Mouse (Mus musculus) lung, adult 2 months (tissue): ENCODE results near the gene Dtymk. TPM values are rescaled to one million over a fixed set of nuclear protein-coding genes. Genes with fewer than 3 reads are reported as not detected.
"Not testable (repeated sequence)": the region's sequence is repeated elsewhere in the genome, so short reads cannot be mapped to it uniquely, and the experiment has no call there.

Experiments used
- DNase-seq: peaks from one replicate; pipeline ENCODE4 v3.0.0; 2022
- H3K4me1 ChIP-seq: fragments of 200-500 bp; 2 replicates; pipeline ENCODE4 v1.6.1; 2011; ENCODE audit warnings: low read length; ENCODE audit not compliant: control insufficient read depth, insufficient read depth
- H3K4me3 ChIP-seq: fragments of 200-500 bp; replicated peaks from 2 replicates; pipeline ENCODE3; 2011; ENCODE audit warnings: low read depth, mild to moderate bottlenecking, control low read depth, low read length; ENCODE audit errors: extremely low read depth
- CTCF ChIP-seq: fragments of 200-500 bp; IDR thresholded peaks from 2 replicates; pipeline ENCODE4 v1.5.1; 2011; ENCODE audit warnings: mild to moderate bottlenecking, low read length, control low read depth; ENCODE audit not compliant: insufficient read depth
- POLR2A ChIP-seq: fragments of 200-500 bp; IDR thresholded peaks from 2 replicates; pipeline ENCODE4 v1.6.1; 2011; ENCODE audit warnings: low read depth, mild to moderate bottlenecking, control low read depth, low read length, borderline replicate concordance; ENCODE audit errors: extremely low read depth
- WGBS: fragments of 180-500 bp; shearing (Covaris S2); methylation state at CpG from one replicate; pipeline ENCODE4 v1.1.7; 2018; 5-methylcytosine and 5-hydroxymethylcytosine counted together
- polyA plus RNA-seq: library from polyadenylated mRNA; depleted of rRNA; stranded (reverse); fragments of >200 nt; gene quantifications from 2 replicates; pipeline ENCODE4 v1.2.3, GENCODE M21; 2012

Dtymk gene
- polyA plus RNA-seq, 1 experiment: 29.1 TPM

DNA sequence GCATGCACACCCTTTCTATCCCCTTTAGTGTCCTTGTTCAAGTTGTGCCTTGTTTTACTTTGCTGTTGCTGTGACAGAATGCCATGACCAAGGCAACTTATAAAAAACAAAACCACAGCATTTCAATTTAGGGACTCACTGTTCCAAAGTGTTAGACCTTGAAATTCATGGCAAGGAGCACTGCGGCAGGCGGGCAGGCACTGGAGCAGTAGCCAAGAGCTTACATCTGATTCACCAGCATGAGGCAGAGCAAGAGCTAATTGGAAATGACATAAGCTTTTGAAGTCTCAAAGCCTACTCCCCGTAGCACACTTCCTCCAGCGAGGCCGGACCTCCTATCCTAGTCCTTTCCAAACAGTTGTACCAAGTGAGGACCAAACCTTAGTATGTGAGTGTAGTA lies 25.0 kb downstream of the Dtymk start:
- H3K4me1 ChIP-seq: no peaks in the 10 kb centered on the region
- WGBS: 96% methylated on average over 5 of the region's 5 CpGs
- no peak overlapping the region for H3K4me3 ChIP-seq
- DNase-seq: no peak
- TF ChIP-seq CTCF (no peak), POLR2A (no peak)

DNA sequence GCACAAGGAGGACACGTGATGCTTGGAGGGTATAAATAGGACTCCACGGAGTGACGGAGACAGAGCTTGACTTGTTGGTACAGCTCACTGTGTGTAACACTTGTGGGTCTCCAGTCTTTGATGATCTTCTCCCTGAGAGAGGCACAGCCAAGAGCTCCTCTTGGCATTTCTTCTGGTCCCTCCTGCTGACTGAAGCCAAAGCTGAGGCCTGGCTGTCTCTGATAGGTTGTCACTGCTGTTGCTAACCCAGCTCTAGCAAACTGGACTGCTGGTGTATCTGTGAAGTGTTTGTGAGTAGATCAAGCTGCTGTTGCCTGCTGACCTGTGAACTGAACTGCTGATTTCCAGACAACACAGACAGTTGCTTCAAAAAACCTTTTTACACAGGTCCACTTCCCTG lies 31.8 kb downstream of the Dtymk start:
- peak; percentile 9 for DNase-seq
- Histone ChIP-seq H3K4me3 (no peak overlapping the region), H3K4me1 (no peaks in the 10 kb centered on the region)
- WGBS: 75% methylated on average over 3 of the region's 3 CpGs
- no peak for TF ChIP-seq POLR2A
- no peak for TF ChIP-seq CTCF

DNA sequence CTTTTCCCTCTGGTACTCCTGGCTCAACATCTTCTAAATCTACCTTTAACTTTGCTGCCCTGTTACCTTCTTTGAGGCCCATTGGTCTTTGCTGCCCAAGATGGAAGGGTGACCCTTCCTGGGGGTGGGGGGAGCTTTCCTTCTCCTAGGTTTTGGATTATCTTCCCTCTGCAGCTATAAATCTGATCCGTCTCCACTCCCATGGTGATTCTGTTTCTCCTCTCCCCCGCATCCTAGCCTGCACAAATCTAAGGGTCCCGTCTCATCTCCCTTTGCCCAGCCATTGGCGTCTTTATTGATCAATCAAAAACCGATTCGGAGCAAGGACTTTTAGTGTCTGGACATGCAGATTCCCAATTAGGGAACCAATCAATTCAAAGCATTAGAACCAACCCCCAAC lies 34.1 kb downstream of the Dtymk start:
- Histone ChIP-seq H3K4me3 (no peak overlapping the region), H3K4me1 (no peaks in the 10 kb centered on the region)
- 97% methylated on average over 6 of the region's 6 CpGs for WGBS
- TF ChIP-seq POLR2A: no peak
- TF ChIP-seq CTCF: no peak
- DNase-seq: no peak

DNA sequence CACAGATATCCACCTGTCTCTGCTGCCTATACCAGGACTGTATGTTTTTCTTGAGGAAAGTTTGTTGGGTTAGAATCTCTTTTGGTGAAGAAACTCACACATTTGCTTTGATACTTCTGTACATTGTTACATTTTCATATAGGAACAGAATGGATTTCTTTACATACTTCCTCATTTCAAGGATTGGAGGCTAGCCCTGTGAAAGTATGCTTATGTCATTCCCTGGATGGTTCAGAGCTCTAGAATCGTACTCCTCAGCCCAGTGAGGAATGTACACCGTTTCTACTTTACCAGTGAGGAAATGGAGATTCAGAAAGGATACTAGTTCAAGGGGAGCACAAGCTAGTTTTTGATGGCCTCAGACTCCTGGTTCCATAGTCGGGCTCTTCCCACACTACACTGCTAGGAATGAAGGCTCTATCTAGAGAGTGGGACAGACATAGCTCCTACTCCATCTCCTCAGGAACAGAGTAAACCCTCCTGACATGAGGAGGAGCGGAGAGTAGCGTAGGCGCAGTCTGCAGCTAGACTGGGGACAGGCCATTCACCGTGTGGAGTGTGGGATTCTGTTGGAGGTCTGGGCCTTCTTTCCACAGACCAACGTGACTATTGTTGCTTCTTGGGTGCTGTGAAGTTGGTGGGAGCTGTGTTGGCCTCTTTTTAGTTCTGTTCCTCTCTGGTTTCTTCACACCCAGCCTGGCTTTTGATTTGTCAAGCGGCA lies 36.7 kb downstream of the Dtymk start:
- H3K4me1 ChIP-seq: no peaks in the 10 kb centered on the region
- WGBS: 86% methylated on average over 9 of the region's 9 CpGs
- no peak for DNase-seq
- no peak overlapping the region for H3K4me3 ChIP-seq
- TF ChIP-seq POLR2A: no peak
- TF ChIP-seq CTCF: no peak

DNA sequence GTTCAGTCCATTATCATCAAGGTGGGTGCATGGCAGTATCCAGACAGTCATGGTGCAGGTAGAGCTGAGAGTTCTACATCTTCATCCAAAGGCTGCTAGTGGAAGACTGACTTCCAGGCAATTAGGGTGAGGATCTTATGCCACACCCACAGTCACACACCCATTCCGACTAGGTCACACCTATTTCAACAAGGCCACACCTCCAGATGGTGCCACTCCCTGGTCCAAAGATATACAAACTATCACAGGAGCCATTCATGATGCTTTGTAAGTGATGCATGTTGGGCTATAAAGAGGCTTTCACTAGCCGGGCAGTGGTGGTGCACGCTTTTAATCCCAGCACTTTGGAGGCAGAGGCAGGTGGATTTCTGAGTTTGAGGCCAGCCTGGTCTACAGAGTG lies 38.2 kb downstream of the Dtymk start:
- not testable (repeated sequence) for DNase-seq, H3K4me1 ChIP-seq, H3K4me3 ChIP-seq
- 79% methylated on average over 3 of the region's 3 CpGs for WGBS

DNA sequence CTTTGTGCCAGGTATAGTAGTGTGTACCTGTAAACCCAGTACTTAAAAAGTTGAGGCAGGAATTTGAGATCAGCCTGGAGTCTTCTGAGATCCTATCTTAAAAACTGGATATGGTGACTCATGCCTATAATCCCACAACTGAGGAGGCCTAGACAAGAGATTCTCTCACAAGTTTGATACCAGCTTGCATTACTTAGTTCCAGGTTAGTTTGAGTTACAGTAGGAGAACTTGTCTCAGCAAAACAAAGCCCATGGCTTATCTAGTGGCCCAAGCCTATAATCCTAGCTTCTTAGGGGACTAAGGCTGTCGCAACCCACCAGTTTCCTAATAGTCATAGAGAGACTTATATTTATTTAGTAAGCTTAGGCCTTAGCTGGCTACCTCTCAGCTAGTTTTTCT lies 41.7 kb downstream of the Dtymk start:
- no peak for DNase-seq
- WGBS: 88% methylated on average over 1 of the region's 1 CpGs
- TF ChIP-seq CTCF: no peak
- TF ChIP-seq POLR2A: no peak
- peaks cover 3% of the 10 kb centered on the region; the same call in 1 of the 2 replicates for H3K4me1 ChIP-seq
- no peak overlapping the region for H3K4me3 ChIP-seq

DNA sequence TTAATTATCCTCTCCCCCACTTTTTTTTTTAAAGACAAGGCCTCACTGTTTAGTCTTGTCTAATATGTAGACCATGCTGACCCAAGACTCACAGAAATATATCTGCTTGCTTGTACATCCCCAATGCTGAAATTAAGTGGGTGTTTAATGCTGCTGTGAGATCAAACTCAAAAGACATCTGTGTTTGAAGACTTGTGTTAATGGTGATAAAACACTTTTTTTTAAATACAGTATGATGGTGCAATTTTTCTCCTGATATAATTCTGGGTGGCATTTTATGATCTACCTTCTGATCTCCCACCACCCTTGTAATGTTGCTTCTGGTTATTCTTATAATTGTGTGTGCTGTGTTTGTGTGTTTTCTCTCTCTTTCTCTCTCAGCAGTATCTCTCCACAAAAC lies 45.6 kb downstream of the Dtymk start:
- no peak overlapping the region for H3K4me3 ChIP-seq
- H3K4me1 ChIP-seq: peaks cover 6% of the 10 kb centered on the region
- TF ChIP-seq CTCF (no peak), POLR2A (no peak)
- DNase-seq: no peak

DNA sequence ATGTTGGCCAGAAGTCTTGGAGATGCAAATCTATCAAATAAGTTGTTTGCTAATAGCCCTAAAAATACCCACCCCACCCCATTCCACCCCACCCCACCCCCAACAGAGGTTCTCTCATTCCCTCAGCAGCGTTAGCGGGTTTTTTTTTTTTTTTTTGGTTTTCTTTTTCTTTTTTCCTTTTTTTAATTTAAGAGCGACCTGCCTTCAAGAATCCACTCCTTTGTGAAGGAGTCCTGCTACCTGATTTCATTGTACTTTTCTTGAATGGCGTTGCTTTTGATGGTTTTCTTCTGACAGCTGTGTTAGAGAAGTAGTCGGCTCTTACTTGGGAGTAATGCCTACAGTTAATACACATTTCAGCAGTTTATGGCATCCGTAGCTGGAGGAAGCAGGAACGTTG lies 46.1 kb downstream of the Dtymk start:
- TF ChIP-seq POLR2A (no peak), CTCF (no peak)
- no peak for DNase-seq
- no peak overlapping the region for H3K4me3 ChIP-seq
- peaks cover 6% of the 10 kb centered on the region for H3K4me1 ChIP-seq
- WGBS: 22% methylated on average over 7 of the region's 7 CpGs

DNA sequence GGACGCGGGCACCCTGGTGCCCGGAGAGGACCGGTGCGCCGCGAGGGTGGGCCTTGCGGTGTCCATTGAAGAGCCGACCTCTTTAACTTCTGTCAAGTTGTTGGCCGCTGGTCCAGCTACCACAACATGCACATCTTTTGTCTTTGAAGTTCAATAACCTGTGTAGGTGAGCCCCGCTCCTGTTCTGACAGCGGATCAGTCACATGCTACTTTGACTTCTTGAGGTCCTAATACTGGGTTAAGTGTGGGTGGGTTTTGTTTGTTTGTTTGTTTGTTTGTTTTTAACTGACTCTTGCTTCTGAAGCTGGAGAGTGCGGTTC lies 46.5 kb downstream of the Dtymk start:
- peaks cover 6% of the 10 kb centered on the region for H3K4me1 ChIP-seq
- no peak for DNase-seq
- 1% methylated on average over 13 of the region's 13 CpGs for WGBS
- TF ChIP-seq CTCF (no peak), POLR2A (no peak)
- peak overlapping the region; percentile 65 for H3K4me3 ChIP-seq

DNA sequence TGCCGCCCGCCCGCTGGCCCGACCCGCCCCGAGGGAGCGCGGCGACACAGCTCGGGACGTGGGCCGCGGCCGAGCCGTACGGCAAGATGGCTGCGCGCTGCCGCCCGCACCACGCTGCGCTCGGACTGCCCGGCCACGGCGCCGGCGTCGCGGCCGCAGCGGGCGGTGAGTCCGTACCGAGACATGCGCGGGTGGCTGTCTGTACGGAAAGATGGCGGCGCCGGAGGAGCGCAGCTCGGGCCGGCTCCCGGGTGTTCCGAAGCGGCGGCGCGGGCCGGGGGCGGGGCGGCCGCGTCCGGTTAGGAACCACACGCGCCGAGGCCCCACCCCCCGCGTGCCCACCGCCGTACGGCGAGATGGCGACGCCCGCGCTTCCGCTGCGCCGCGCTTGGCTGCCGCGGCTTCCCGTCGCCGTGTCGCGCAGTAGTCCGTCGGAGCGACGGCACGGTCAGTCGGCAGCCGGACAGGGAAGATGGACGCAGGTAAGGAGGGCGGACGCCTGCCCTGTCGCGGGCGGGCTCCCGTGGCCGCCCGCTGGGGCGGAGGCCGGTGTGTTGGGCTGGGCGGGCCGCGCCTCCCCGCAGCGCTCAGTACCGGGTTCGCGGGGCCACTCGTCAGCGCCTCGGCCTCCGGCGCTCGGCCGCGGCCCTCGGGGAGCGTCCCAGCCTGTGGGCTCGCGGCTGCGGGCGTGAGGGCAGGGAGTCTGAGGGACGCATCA lies 47.0 kb downstream of the Dtymk start, which contains the start of gene Thap4:
Thap4 (minus strand) TSS at position 292 of the 718 bp plus-strand sequence.
- peak; percentile 89 for DNase-seq
- peak; percentile 83; the same call in 1 of the 2 replicates for TF ChIP-seq POLR2A
- no peak for TF ChIP-seq CTCF
- under 1% methylated on average over 113 of the region's 121 CpGs for WGBS
- Histone ChIP-seq H3K4me1 (peaks cover 6% of the 10 kb centered on the region), H3K4me3 (peak within 1 kb of the TSS; percentile 79)
